Mouse (Mus musculus) activated CD4-positive, CD25-positive, alpha-beta regulatory T cell (primary cell): Measurements from ENCODE around the gene Vmn2r115. TPM values are rescaled to one million over a fixed set of nuclear protein-coding genes. Genes with fewer than 3 reads are reported as not detected.

Experiments used
- polyA plus RNA-seq, 2 experiments: library from polyadenylated mRNA; unstranded; fragments of 100-300 nt; shearing (Covaris generic); gene quantifications; one replicate each; pipeline ENCODE4 v1.2.1; 2017

The Vmn2r115 gene
- polyA plus RNA-seq = under 1 TPM; 0.01 to 0.28 TPM

DNA sequence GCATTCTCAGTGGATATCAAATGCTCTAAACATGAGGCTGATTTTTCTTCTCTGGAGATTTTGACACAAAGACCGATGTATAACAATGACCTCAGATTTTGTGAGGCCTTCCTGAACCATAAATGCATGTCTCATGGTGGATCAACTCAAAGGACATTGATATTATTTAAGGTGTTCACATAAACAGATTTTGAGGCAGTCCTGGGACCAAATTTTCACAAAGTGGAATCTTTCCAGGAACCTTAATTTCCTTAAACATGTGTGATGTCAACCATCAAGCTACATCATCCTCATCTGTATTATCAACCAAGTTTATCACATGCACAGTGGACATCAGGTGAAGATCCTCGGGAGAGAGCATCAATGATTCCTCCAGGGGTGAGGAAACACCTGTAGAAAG lies at the start of gene Vmn2r115:
Gene Vmn2r115 (plus strand): TSS at position 301 of the 400 bp plus-strand sequence.

GRCm38 (mm10) chr17:23312437-23312836 lies 31.1 kb upstream of the Vmn2r115 start, which contains the start of gene Vmn2r114:
TSS of gene Vmn2r114 (minus strand) at chr17:23312537.

GRCm38 (mm10) chr17:23384304-23384703 lies 40.8 kb downstream of the Vmn2r115 start, which contains the start of gene Vmn2r116:
TSS of gene Vmn2r116 (plus strand) at chr17:23384604.

Other genes starting within 250 kb of the Vmn2r115 start
- 1 to 10 TPM; 5.8 to 8.9 TPM for gene Zfp40, start 150.5 kb upstream of the Vmn2r115 start, polyA plus RNA-seq
- gene Vmn2r114, start 31.2 kb upstream of the Vmn2r115 start, polyA plus RNA-seq = under 1 TPM; 0.10 to 0.15 TPM
- gene Vmn2r116, start 40.9 kb downstream of the Vmn2r115 start, polyA plus RNA-seq = under 1 TPM in 1 of 2 experiments, not detected in 1; 0.07 TPM
- gene Vmn2r117, start 136.0 kb downstream of the Vmn2r115 start, polyA plus RNA-seq = under 1 TPM in 1 of 2 experiments, not detected in 1; 0.02 TPM
- gene Zfp213, start 220.5 kb downstream of the Vmn2r115 start, polyA plus RNA-seq = 10 to 100 TPM; 12.5 to 13.4 TPM